Mouse (Mus musculus): ENCODE measurements around the gene Strap.

GRCm38 (mm10) chr6:137702186-137702585 lies 32.7 kb upstream of the Strap start:
- TF ChIP-seq CTCF (IDR thresholded peaks at IDR 0.05; ENCODE audit: control insufficient read depth, insufficient read depth, insufficient replicate concordance, low read depth, low read length): no peak
- no peak for TF ChIP-seq POLR2A (IDR thresholded peaks at IDR 0.05; ENCODE audit: control insufficient read depth, low read depth, low read length)

Data from testis, adult 2 months (tissue).